27 mouse cellular contexts compared by ENCODE assay signal in the genomic region with DNA sequence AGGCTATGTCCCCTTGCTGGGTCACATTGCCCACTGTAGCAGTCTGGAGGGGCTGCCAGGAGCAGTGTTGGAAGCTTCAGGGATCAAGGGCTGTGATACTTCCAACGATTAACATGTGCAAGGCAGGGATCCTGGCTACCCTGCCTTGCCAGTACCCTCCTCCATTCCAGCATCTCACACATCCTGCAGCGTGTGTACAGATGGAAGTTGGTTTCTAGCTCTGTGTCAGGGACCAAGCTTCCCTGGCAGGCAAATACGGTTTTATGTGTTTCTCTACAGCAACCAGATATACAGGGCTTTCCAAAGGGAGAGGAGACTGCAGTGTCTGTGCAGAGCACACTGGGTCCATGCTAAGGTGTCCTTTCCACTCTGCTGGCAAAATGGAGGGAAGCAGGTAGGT. TPM values are rescaled to one million over a fixed set of nuclear protein-coding genes. Genes with fewer than 3 reads are reported as not detected.
DNase-seq lines count a peak whose midpoint lies in the region; ATAC-seq and TF ChIP-seq lines count a peak whose summit lies in the region.
"Had no signal": no experiment of that assay in that cellular context is flagged by ENCODE, and none has a peak within 500 bp of the region (broad histone marks: within the 10 kb centered on the region; RNA-seq: fewer than 3 reads in every experiment).

No protein-coding gene starts in this region.

- H3K36me3 ChIP-seq in embryonic facial prominence, embryonic 13.5 days: no peaks in the 10 kb centered on the region
- H3K36me3 ChIP-seq in embryonic facial prominence, embryonic 10.5 days (replicated peaks): no peaks in the 10 kb centered on the region
- H3K36me3 ChIP-seq in hindbrain, embryonic 10.5 days: no peaks in the 10 kb centered on the region
- H3K36me3 ChIP-seq in hindbrain, embryonic 11.5 days (ENCODE audit: control insufficient read depth, insufficient read depth, low read length): no peaks in the 10 kb centered on the region
- no peaks in the 10 kb centered on the region for H3K36me3 ChIP-seq in midbrain, embryonic 13.5 days
- no peaks in the 10 kb centered on the region for H3K36me3 ChIP-seq in midbrain, embryonic 16.5 days (ENCODE audit: control insufficient read depth, insufficient read depth, low read length)
- H3K36me3 ChIP-seq: embryonic facial prominence, embryonic 15.5 days; heart, embryonic 12.5 days; limb, embryonic 10.5 days; limb, embryonic 15.5 days; neural tube, embryonic 12.5 days had no signal

- H3K27me3 ChIP-seq in embryonic facial prominence, embryonic 13.5 days: peaks cover 9% of the 10 kb centered on the region; the same call in 1 of the 2 replicates
- 0 out of 2 replicates have a peak, but pooled peaks cover 3% of the 10 kb centered on the region for H3K27me3 ChIP-seq in embryonic facial prominence, embryonic 10.5 days (replicated peaks; ENCODE audit: low read depth, poor library complexity, severe bottlenecking)
- H3K27me3 ChIP-seq in hindbrain, embryonic 10.5 days (ENCODE audit: insufficient read depth, poor library complexity, severe bottlenecking): no peaks in the 10 kb centered on the region
- H3K27me3 ChIP-seq in hindbrain, embryonic 11.5 days (ENCODE audit: control insufficient read depth, insufficient read depth, low read length): no peaks in the 10 kb centered on the region
- no peaks in the 10 kb centered on the region for H3K27me3 ChIP-seq in midbrain, embryonic 13.5 days
- H3K27me3 ChIP-seq in midbrain, embryonic 16.5 days (ENCODE audit: control insufficient read depth, insufficient read depth, low read depth, low read length): no peaks in the 10 kb centered on the region
- H3K27me3 ChIP-seq: embryonic facial prominence, embryonic 15.5 days; limb, embryonic 15.5 days; neural tube, embryonic 12.5 days had no signal

- DNase-seq in embryonic facial prominence, embryonic 10.5 days (ENCODE audit: low spot score): no peak
- DNase-seq in hindbrain, embryonic 10.5 days (ENCODE audit: low spot score): no peak
- no peak for DNase-seq in hindbrain, embryonic 11.5 days (ENCODE audit: low spot score)
- no peak for DNase-seq in urinary bladder, adult 18-20 months (ENCODE audit: low spot score in 2 of 2)
- DNase-seq: adrenal gland, postnatal 14 days; heart, adult 2 months; kidney, adult 9 months; kidney, postnatal 10 days; lung, adult 2 months; lung, postnatal 10 days; midbrain, embryonic 14.5 days; right cerebral cortex, postnatal 4 days; thymus, adult 18-20 months; thymus, postnatal 36 days had no signal

- ATAC-seq in embryonic facial prominence, embryonic 13.5 days (ENCODE audit: insufficient number of reproducible peaks, insufficient read depth, low FRiP score, low TSS enrichment, low read depth): no peak
- no peak for ATAC-seq in hindbrain, embryonic 11.5 days (ENCODE audit: low FRiP score)
- no peak for ATAC-seq in midbrain, embryonic 13.5 days
- ATAC-seq in midbrain, embryonic 16.5 days: no peak
- ATAC-seq: intestine, postnatal 0 days had no signal

- TF ChIP-seq POLR2A in olfactory bulb, adult 2 months (IDR thresholded peaks at IDR 0.05; ENCODE audit: insufficient read depth, low read depth, low read length): no peak

- H3K4me1 ChIP-seq in embryonic facial prominence, embryonic 13.5 days: no peaks in the 10 kb centered on the region
- peaks cover 11% of the 10 kb centered on the region for H3K4me1 ChIP-seq in embryonic facial prominence, embryonic 10.5 days
- peaks cover 12% of the 10 kb centered on the region for H3K4me1 ChIP-seq in hindbrain, embryonic 10.5 days (replicated peaks)
- H3K4me1 ChIP-seq in hindbrain, embryonic 11.5 days (replicated peaks; ENCODE audit: control insufficient read depth, insufficient read depth, low read length): no peaks in the 10 kb centered on the region
- no peaks in the 10 kb centered on the region for H3K4me1 ChIP-seq in midbrain, embryonic 13.5 days (replicated peaks)
- H3K4me1 ChIP-seq in midbrain, embryonic 16.5 days (ENCODE audit: control insufficient read depth, insufficient read depth, low read length): no peaks in the 10 kb centered on the region
- peaks cover 42% of the 10 kb centered on the region for H3K4me1 ChIP-seq in olfactory bulb, adult 2 months (ENCODE audit: control insufficient read depth, insufficient read depth, low read length)
- H3K4me1 ChIP-seq: embryonic facial prominence, embryonic 15.5 days; heart, embryonic 12.5 days; limb, embryonic 15.5 days; neural tube, embryonic 12.5 days had no signal

- no peak overlapping the region for H3K27ac ChIP-seq in embryonic facial prominence, embryonic 13.5 days
- H3K27ac ChIP-seq in embryonic facial prominence, embryonic 10.5 days (replicated peaks): no peak overlapping the region
- H3K27ac ChIP-seq in hindbrain, embryonic 10.5 days: 0 out of 2 replicates have a peak overlapping the region, but pooled peaks have one; percentile 23
- H3K27ac ChIP-seq in hindbrain, embryonic 11.5 days (ENCODE audit: low read depth, low read length): no peak overlapping the region
- peak overlapping the region; percentile 3; the same call in 1 of the 2 replicates for H3K27ac ChIP-seq in midbrain, embryonic 13.5 days
- H3K27ac ChIP-seq in midbrain, embryonic 16.5 days (ENCODE audit: low read length): no peak overlapping the region
- peak overlapping the region; percentile 34; the same call in 1 of the 2 replicates for H3K27ac ChIP-seq in olfactory bulb, adult 2 months (ENCODE audit: insufficient read depth, low read depth, low read length)
- H3K27ac ChIP-seq: embryonic facial prominence, embryonic 15.5 days; heart, adult 2 months; limb, embryonic 10.5 days; limb, embryonic 15.5 days; liver, embryonic 14.5 days; macrophage; neural tube, embryonic 12.5 days; stomach, postnatal 0 days had no signal

- H3K9ac ChIP-seq in embryonic facial prominence, embryonic 13.5 days: peak overlapping the region; percentile 33; the same call in 1 of the 2 replicates
- no peak overlapping the region for H3K9ac ChIP-seq in hindbrain, embryonic 11.5 days (ENCODE audit: low read depth, low read length)
- H3K9ac ChIP-seq in midbrain, embryonic 13.5 days (replicated peaks): no peak overlapping the region
- H3K9ac ChIP-seq in midbrain, embryonic 16.5 days (ENCODE audit: low read depth, low read length): no peak overlapping the region
- H3K9ac ChIP-seq: embryonic facial prominence, embryonic 15.5 days; heart, embryonic 12.5 days; limb, embryonic 15.5 days; liver, embryonic 14.5 days; neural tube, embryonic 12.5 days had no signal

- H3K9me3 ChIP-seq in embryonic facial prominence, embryonic 13.5 days: no peaks in the 10 kb centered on the region
- H3K9me3 ChIP-seq in embryonic facial prominence, embryonic 10.5 days: 0 out of 2 replicates have a peak, but pooled peaks cover 1% of the 10 kb centered on the region
- no peaks in the 10 kb centered on the region for H3K9me3 ChIP-seq in hindbrain, embryonic 10.5 days
- no peaks in the 10 kb centered on the region for H3K9me3 ChIP-seq in hindbrain, embryonic 11.5 days (ENCODE audit: control insufficient read depth, low read length)
- no peaks in the 10 kb centered on the region for H3K9me3 ChIP-seq in midbrain, embryonic 13.5 days
- no peaks in the 10 kb centered on the region for H3K9me3 ChIP-seq in midbrain, embryonic 16.5 days (replicated peaks; ENCODE audit: control insufficient read depth, low read length, poor library complexity, severe bottlenecking)
- H3K9me3 ChIP-seq: embryonic facial prominence, embryonic 15.5 days; heart, embryonic 12.5 days; limb, embryonic 10.5 days; limb, embryonic 15.5 days; neural tube, embryonic 12.5 days had no signal

- no peak overlapping the region for H3K4me2 ChIP-seq in embryonic facial prominence, embryonic 13.5 days
- H3K4me2 ChIP-seq in hindbrain, embryonic 11.5 days (replicated peaks; ENCODE audit: low read depth, low read length): no peak overlapping the region
- no peak overlapping the region for H3K4me2 ChIP-seq in midbrain, embryonic 13.5 days (replicated peaks)
- H3K4me2 ChIP-seq in midbrain, embryonic 16.5 days (ENCODE audit: low read length): no peak overlapping the region
- H3K4me2 ChIP-seq: embryonic facial prominence, embryonic 15.5 days; heart, embryonic 12.5 days; limb, embryonic 15.5 days; neural tube, embryonic 12.5 days had no signal

- TF ChIP-seq CTCF in olfactory bulb, adult 2 months (IDR thresholded peaks at IDR 0.05; ENCODE audit: insufficient read depth, low read depth, low read length): no peak

- H3K4me3 ChIP-seq in embryonic facial prominence, embryonic 13.5 days: no peak overlapping the region
- no peak overlapping the region for H3K4me3 ChIP-seq in embryonic facial prominence, embryonic 10.5 days
- no peak overlapping the region for H3K4me3 ChIP-seq in hindbrain, embryonic 10.5 days
- H3K4me3 ChIP-seq in hindbrain, embryonic 11.5 days (ENCODE audit: low read depth, low read length): no peak overlapping the region
- no peak overlapping the region for H3K4me3 ChIP-seq in midbrain, embryonic 13.5 days (replicated peaks)
- no peak overlapping the region for H3K4me3 ChIP-seq in midbrain, embryonic 16.5 days (ENCODE audit: low read depth, low read length)
- no peak overlapping the region for H3K4me3 ChIP-seq in olfactory bulb, adult 2 months (ENCODE audit: insufficient read depth, low read depth, low read length)
- H3K4me3 ChIP-seq: embryonic facial prominence, embryonic 15.5 days; heart, adult 2 months; heart, embryonic 12.5 days; limb, embryonic 10.5 days; limb, embryonic 15.5 days; neural tube, embryonic 12.5 days had no signal

- 54% methylated on average over 3 of the region's 3 CpGs for WGBS in embryonic facial prominence, embryonic 13.5 days
- WGBS in embryonic facial prominence, embryonic 10.5 days: 71% methylated on average over 3 of the region's 3 CpGs
- WGBS in hindbrain, embryonic 10.5 days: 71% methylated on average over 3 of the region's 3 CpGs
- WGBS in hindbrain, embryonic 11.5 days: 68% methylated on average over 3 of the region's 3 CpGs
- WGBS in midbrain, embryonic 13.5 days: 79% methylated on average over 3 of the region's 3 CpGs
- 67% methylated on average over 3 of the region's 3 CpGs for WGBS in midbrain, embryonic 16.5 days
- 32% methylated on average over 3 of the region's 3 CpGs for WGBS in olfactory bulb, adult 2 months

RNA-seq across cellular contexts. Expression of gene Jph3, which starts 24.2 kb away (rescaled TPM):
- 2.0 and 2.4 TPM in 2 replicates for polyA plus RNA-seq in embryonic facial prominence, embryonic 13.5 days (2015; fragmentation: Nextera tagmentation; extraction: Ambion mirVana)
- polyA plus RNA-seq in embryonic facial prominence, embryonic 10.5 days (2016; fragmentation: Nextera tagmentation; extraction: Ambion mirVana): 5.2 and 5.7 TPM in 2 replicates
- polyA plus RNA-seq in hindbrain, embryonic 10.5 days (2016; fragmentation: Nextera tagmentation; extraction: Ambion mirVana): 10.1 and 22.4 TPM in 2 replicates
- polyA plus RNA-seq in hindbrain, embryonic 11.5 days (2014; fragmentation: Nextera tagmentation; extraction: Ambion mirVana): 11.1 and 11.2 TPM in 2 replicates
- 62.3 and 65.4 TPM in 2 replicates for polyA plus RNA-seq in midbrain, embryonic 13.5 days (2015; fragmentation: Nextera tagmentation; extraction: Ambion mirVana)
- 105 and 106 TPM in 2 replicates for polyA plus RNA-seq in midbrain, embryonic 16.5 days (2015; fragmentation: Nextera tagmentation; extraction: Ambion mirVana)
- polyA plus RNA-seq in olfactory bulb, adult 2 months (2012; ENCODE audit: insufficient read depth, insufficient read length, low replicate concordance, missing spikeins): 104 TPM in 1 of 2 replicates, not detected in the other
- polyA plus RNA-seq: liver, embryonic 14.5 days had no signal

RNA-seq across cellular contexts. Expression of gene Zcchc14, which starts 52.5 kb away (rescaled TPM):
- 19.4 and 19.9 TPM in 2 replicates for polyA plus RNA-seq in embryonic facial prominence, embryonic 13.5 days (2015; fragmentation: Nextera tagmentation; extraction: Ambion mirVana)
- polyA plus RNA-seq in embryonic facial prominence, embryonic 10.5 days (2016; fragmentation: Nextera tagmentation; extraction: Ambion mirVana): 15.0 and 17.3 TPM in 2 replicates
- polyA plus RNA-seq in hindbrain, embryonic 10.5 days (2016; fragmentation: Nextera tagmentation; extraction: Ambion mirVana): 14.6 and 17.3 TPM in 2 replicates
- 25.8 and 30.4 TPM in 2 replicates for polyA plus RNA-seq in hindbrain, embryonic 11.5 days (2014; fragmentation: Nextera tagmentation; extraction: Ambion mirVana)
- 27.6 and 29.5 TPM in 2 replicates for polyA plus RNA-seq in midbrain, embryonic 13.5 days (2015; fragmentation: Nextera tagmentation; extraction: Ambion mirVana)
- polyA plus RNA-seq in midbrain, embryonic 16.5 days (2015; fragmentation: Nextera tagmentation; extraction: Ambion mirVana): 23.9 and 28.2 TPM in 2 replicates
- not detected in 2 replicates for polyA plus RNA-seq in olfactory bulb, adult 2 months (2012; ENCODE audit: insufficient read depth, insufficient read length, low replicate concordance, missing spikeins)

Comparison
In these comparisons a context has a peak if more than half of its experiments do, and no peak if none do; other contexts are left out.
1. H3K27ac ChIP-seq: peak in hindbrain, embryonic 10.5 days (single experiment), midbrain, embryonic 13.5 days (single experiment) and olfactory bulb, adult 2 months (single experiment); none in embryonic facial prominence, embryonic 13.5 days (single experiment), embryonic facial prominence, embryonic 10.5 days (single experiment), hindbrain, embryonic 11.5 days (single experiment) and midbrain, embryonic 16.5 days (single experiment).